Mouse (Mus musculus): Measurements from ENCODE around the gene Tsc2.

DNA sequence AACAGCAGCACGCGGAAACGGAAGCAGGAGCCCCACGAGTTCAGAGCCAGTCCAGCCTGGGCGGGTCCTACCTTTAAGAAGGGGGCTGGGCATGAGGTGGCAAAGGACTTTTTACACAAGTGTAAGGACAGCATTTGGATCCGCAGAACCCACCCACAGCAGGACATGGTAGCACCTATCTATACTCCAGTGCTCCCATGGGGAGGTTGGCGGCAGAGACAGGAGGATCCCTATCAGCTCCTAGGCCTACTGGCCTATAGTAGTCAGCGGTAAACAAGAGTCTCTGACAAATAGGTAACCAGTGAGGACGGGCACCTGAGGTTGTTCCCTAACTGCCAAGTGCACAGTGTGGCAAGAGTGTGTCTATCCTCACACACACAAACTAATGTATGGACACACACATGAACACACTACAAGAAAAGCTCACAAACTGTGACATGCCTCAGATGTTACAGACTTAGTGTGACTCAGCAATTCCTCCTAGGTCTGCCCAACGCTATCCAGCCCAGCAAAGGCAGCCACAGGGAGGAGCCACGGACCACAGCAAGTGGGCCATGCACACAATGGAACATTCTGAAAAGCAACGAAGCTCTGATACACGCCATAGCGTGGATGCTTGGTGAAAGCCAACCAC lies 14.8 kb downstream of the Tsc2 start:
- no peak for TF ChIP-seq CTCF (IDR thresholded peaks at IDR 0.05; ENCODE audit: borderline replicate concordance, control insufficient read depth, extremely low read depth, insufficient read depth, low read length, poor library complexity)
- no peak for TF ChIP-seq POLR2A (IDR thresholded peaks at IDR 0.05; ENCODE audit: control insufficient read depth, extremely low read depth, insufficient read depth, low read length, poor library complexity)
